Mouse (Mus musculus): ENCODE results near the gene Fig4.

Fig4 gene

GRCm38 (mm10) chr10:41261218-41261617 lies 41.8 kb downstream of the Fig4 start:
- no peak for DNase-seq (ENCODE audit: low spot score in 2 of 2)

GRCm38 (mm10) chr10:41260243-41261006 lies 42.6 kb downstream of the Fig4 start:
- no peak for DNase-seq (ENCODE audit: low spot score in 2 of 2)

- no peak for DNase-seq (ENCODE audit: low spot score in 2 of 2)
Observed at GRCm38 (mm10) chr10:41250749-41251065, 52.4 kb downstream of the Fig4 start.

- no peak for DNase-seq (ENCODE audit: low spot score in 2 of 2)
Observed at GRCm38 (mm10) chr10:41250045-41250748, 52.9 kb downstream of the Fig4 start.

GRCm38 (mm10) chr10:41249006-41249659 lies 53.9 kb downstream of the Fig4 start:
- DNase-seq (ENCODE audit: low spot score in 2 of 2) = no peak

- DNase-seq (ENCODE audit: low spot score in 2 of 2) = no peak
Observed at GRCm38 (mm10) chr10:41247800-41248473, 55.1 kb downstream of the Fig4 start.

DNA sequence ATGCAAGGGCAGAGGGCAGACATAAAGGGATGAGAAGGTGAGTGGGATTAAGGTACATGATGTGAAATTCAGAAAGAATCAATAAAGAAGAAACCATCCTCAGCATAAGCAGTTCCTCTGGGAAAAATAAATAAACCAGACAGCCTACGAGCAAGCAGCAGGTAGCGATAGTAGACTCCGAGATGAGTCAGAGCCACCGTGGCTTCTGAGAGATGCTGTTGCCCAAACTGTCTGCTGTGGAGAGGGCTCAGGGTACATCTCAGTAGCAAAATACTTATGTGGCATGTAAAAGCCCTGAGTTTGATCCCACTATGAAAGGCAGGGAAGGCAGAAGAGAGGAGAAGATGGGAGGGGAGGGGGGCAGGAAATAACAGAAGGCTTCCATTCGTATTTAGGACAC lies 56.9 kb downstream of the Fig4 start:
- DNase-seq (ENCODE audit: low spot score in 2 of 2) = no peak

DNA sequence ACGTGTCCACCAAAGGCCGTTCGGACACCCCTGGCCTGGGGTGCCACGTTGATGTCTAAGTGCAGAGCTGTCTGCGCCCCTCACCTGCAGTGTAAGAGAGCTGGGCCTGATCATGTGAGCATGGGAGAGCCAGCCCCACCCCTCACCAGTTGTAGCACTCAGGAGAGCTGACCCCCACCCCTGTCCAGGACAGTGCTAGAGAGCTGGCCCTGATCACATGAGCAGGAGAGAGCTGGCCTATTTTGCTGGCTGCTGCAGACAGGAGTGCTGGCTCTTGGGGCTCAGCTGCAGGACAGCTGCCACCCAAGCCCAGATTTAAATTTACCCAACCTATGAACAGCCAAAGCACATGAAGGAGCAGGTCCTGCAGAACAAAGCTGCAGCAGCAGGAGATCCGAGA lies 57.6 kb downstream of the Fig4 start:
- no peak for DNase-seq (ENCODE audit: low spot score in 2 of 2)

DNA sequence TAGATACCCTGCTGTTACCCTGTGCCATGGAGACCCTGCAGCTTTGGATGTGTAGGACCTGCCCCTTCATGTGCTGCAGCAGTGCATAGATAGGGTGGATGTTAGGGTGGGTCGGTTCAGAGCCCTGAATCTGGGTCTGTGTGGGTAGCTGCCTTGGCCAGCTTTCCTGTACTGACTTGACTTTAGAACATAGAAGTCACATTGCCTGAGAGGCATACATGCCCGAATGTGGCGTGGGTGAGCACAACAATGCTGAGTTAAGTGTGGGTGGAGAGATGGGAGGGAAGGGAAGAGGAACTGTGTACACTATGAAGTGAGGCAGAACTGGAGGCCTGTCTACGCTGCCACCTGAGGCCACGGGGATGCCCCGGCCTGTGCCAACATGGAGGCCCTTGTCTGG lies 58.0 kb downstream of the Fig4 start:
- DNase-seq (ENCODE audit: low spot score in 2 of 2) = no peak

DNA sequence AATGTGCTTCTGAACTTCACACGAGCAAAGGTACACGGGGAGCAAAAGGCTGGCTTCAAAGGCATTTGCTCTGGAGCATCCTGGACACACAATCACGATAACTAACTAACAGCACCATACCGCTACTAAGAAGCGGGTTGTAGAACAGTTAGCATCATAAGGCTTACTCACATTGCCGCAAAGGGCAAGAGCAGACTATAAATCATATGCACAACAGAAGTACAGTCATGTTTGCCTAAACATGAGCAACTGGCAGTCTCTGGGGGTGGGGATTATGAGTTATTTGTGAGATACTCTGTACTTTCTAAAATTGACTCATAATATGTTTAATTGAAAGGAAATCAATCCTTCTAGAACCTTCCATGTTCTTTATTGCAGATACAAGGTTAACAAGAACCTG lies 59.1 kb downstream of the Fig4 start:
- DNase-seq (ENCODE audit: low spot score in 2 of 2) = no peak

- DNase-seq (ENCODE audit: low spot score in 2 of 2) = no peak
Observed at GRCm38 (mm10) chr10:41241558-41242242, 61.4 kb downstream of the Fig4 start.

- no peak for DNase-seq (ENCODE audit: low spot score in 2 of 2)
Observed at GRCm38 (mm10) chr10:41241080-41241479, 62.0 kb downstream of the Fig4 start.

- DNase-seq (ENCODE audit: low spot score in 2 of 2) = no peak
Observed at GRCm38 (mm10) chr10:41236020-41236419, 67.0 kb downstream of the Fig4 start.

GRCm38 (mm10) chr10:41235584-41235983 lies 67.5 kb downstream of the Fig4 start:
- no peak for DNase-seq (ENCODE audit: low spot score in 2 of 2)

DNA sequence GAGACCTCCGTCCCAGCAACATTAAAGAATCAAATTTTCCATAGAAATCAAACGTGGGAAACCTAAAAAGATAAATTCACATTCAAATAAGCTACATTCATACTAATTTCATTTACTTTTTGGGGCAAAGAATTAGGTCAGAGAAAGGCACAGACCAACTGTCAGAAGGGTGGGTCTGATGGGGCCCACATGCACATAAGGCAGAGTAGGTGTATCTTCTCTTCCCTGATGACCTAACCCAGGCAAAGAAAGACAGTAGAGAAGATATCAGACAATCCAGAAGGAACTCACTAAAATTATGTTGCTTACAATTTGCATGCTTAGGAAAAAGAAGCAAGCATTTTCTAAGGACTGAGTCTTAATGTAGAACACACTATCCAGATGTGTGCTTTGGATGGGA lies 67.9 kb downstream of the Fig4 start:
- DNase-seq (ENCODE audit: low spot score in 2 of 2) = no peak

- DNase-seq (ENCODE audit: low spot score in 2 of 2) = no peak
Observed at GRCm38 (mm10) chr10:41234552-41234951, 68.5 kb downstream of the Fig4 start.

DNA sequence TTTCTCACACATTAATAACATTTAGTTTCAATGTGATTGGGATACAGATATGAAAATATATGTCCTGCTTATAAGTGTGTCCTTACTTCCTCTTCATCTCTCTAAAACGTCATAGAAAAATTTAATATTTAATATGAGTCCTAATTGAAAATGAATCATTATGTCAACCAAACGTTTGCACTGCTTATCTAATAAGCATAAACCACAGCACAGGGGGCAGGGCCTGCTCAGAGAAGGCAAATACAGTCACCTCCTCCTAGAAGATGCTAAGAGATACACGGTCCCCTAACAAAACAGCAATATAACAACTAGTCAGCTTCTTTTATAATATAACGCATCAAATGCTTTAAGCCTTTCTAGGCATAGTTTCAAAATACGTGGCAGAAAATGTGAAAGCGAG lies 69.9 kb downstream of the Fig4 start:
- DNase-seq (ENCODE audit: low spot score in 2 of 2) = no peak

DNA sequence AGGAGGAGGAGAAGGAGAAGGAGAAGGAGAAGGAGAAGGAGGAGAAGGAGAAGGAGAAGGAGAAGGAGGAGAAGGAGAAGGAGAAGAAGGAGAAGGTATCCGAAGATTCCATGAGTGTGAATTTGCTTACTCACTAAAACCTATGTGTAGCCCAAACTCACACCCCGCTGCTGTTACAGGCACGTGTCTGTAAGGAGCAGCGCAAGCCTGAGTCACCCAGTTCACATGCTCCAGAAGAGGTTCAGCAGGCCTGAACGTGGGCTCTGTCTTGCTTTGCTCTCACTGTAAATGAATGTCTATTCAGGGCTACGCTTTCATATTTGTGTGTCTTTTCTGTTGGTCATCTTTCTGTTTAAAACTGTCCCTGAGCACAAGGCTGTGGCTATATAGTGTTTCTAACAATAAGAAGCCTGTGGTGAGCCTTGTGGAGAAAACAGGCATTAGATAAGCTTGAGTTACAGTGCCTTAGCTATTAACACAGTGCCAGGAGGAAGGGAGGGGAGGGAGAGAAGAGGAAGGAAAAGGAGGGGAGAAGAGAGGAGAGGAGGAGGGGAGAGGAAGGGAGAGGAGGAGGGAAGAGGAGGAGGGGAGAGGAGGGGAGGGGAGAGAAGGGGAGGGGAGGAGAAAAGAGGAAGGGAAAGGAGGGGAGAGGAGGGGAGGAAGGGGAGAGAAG lies 71.8 kb downstream of the Fig4 start:
- no peak for DNase-seq (ENCODE audit: low spot score in 2 of 2)

DNA sequence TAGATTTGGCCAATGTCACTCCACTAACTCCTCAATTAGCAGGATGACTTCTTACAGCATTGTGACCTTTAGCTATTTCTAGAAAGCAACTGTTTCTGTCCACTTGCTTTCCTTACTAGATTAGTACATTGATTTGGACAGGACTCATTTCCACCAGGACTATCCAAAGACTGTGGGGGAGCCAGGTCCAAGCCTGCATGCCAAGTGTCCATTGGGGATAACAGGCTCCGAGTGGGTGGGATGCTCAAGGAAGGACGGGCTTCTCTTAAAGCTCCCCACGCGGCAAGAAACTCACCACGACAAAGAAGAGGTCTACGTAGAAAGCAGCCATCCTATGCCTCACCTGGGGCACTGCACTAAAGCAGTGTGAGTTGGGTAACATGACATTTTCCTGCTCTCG lies 75.4 kb downstream of the Fig4 start:
- DNase-seq (ENCODE audit: low spot score in 2 of 2) = no peak

GRCm38 (mm10) chr10:41223499-41223898 lies 79.6 kb downstream of the Fig4 start:
- no peak for DNase-seq (ENCODE audit: low spot score in 2 of 2)

- no peak for DNase-seq (ENCODE audit: low spot score in 2 of 2)
Observed at GRCm38 (mm10) chr10:41221204-41221603, 81.9 kb downstream of the Fig4 start.
